Mouse (Mus musculus): Measurements from ENCODE around the gene Ak7. TPM values are rescaled to one million over a fixed set of nuclear protein-coding genes. Genes with fewer than 3 reads are reported as not detected.

The Ak7 gene
- polyA plus RNA-seq, 1 experiment = 0.14 TPM

DNA sequence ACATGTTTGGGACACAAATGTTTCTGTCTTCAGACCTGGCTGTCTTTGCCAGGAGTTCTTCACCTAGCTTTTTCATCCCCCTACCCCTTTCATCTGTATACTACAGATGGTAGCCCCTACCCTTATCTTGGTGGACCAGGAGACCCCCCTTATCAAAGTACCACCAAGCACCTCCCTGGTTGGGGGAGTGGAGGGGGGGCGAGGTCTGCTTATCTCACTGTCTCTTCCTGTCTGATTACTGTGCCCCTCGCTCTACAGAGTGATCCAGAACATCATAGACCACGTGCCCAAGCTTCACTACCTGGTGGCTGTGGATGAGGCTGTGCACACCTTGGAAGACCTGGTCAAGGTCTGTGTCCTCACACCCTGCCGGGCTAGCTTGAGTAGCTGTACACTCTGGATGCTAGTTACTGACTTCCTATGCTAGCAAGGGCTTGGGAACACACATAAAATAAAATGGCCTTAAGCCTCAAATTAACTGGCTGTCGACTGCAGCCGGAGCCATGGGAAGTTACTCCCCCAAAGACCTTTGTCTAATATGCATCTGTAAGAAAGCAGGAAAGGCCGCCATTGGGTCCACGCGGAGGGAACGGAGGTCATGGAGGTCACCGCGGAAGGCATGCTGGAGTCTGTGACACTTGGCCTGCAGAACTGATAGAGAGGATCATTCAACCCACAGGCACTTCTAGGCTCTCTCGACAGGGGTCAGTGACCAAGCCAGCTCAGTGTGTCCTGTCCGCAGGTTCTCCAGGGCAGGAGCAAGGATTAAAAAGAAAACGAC lies 32.7 kb downstream of the Ak7 start:
- H3K27ac ChIP-seq (ENCODE audit: insufficient read depth, low read depth, low read length) = no peak overlapping the region
- TF ChIP-seq POLR2A (IDR thresholded peaks at IDR 0.05; ENCODE audit: low read depth, low read length) (no peak), CTCF (IDR thresholded peaks at IDR 0.05; ENCODE audit: extremely low read depth, insufficient read length, insufficient replicate concordance, low read depth, low read length) (no peak)
- H3K27me3 ChIP-seq (ENCODE audit: control insufficient read depth, insufficient read depth, low read length) = no peaks in the 10 kb centered on the region
- WGBS = 88% methylated on average over 15 of the region's 15 CpGs
- no peaks in the 10 kb centered on the region for H3K4me1 ChIP-seq (ENCODE audit: control insufficient read depth, insufficient read depth, insufficient read length, low read length)
- no peaks in the 10 kb centered on the region for H3K36me3 ChIP-seq (ENCODE audit: control insufficient read depth, insufficient read depth, low read length)
- no peak overlapping the region for H3K4me3 ChIP-seq (ENCODE audit: low read depth, low read length)

GRCm38 (mm10) chr12:105739656-105740055 lies 33.9 kb downstream of the Ak7 start:
- Histone ChIP-seq H3K27ac (ENCODE audit: insufficient read depth, low read depth, low read length) (no peak overlapping the region), H3K27me3 (ENCODE audit: control insufficient read depth, insufficient read depth, low read length) (no peaks in the 10 kb centered on the region), H3K36me3 (ENCODE audit: control insufficient read depth, insufficient read depth, low read length) (no peaks in the 10 kb centered on the region), H3K4me3 (ENCODE audit: low read depth, low read length) (no peak overlapping the region), H3K4me1 (ENCODE audit: control insufficient read depth, insufficient read depth, insufficient read length, low read length) (no peaks in the 10 kb centered on the region)
- WGBS = 69% methylated on average over 8 of the region's 8 CpGs
- no peak for TF ChIP-seq CTCF (IDR thresholded peaks at IDR 0.05; ENCODE audit: extremely low read depth, insufficient read length, insufficient replicate concordance, low read depth, low read length)

DNA sequence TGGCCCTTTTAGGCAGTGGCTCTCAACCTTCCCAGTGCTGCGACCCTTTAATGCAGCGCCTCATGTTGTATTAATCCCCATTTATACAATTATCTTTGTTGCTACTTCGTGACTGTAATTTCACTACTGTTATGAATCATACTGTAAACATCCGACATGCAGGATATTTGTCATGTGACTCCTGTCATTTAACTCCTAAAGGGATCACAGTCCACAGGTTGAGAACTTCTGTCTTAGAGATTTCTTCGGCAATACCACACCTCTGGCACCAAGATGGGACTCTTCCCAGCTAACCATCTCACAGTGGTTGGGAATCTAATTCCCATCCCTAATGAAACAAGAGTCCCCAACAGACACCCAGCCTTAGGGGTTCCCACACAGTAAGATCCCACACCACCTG lies 42.3 kb downstream of the Ak7 start:
- 16% methylated on average over 5 of the region's 5 CpGs for WGBS
- H3K36me3 ChIP-seq (ENCODE audit: control insufficient read depth, insufficient read depth, low read length) = no peaks in the 10 kb centered on the region
- H3K27me3 ChIP-seq (ENCODE audit: control insufficient read depth, insufficient read depth, low read length) = no peaks in the 10 kb centered on the region
- no peak for TF ChIP-seq CTCF (IDR thresholded peaks at IDR 0.05; ENCODE audit: extremely low read depth, insufficient read length, insufficient replicate concordance, low read depth, low read length)
- no peak for TF ChIP-seq POLR2A (IDR thresholded peaks at IDR 0.05; ENCODE audit: low read depth, low read length)
- peaks cover 9% of the 10 kb centered on the region; the same call in 1 of the 2 replicates for H3K4me1 ChIP-seq (ENCODE audit: control insufficient read depth, insufficient read depth, insufficient read length, low read length)
- H3K4me3 ChIP-seq (ENCODE audit: low read depth, low read length) = peak overlapping the region; percentile 26; the same call in 1 of the 2 replicates
- H3K27ac ChIP-seq (ENCODE audit: insufficient read depth, low read depth, low read length) = peak overlapping the region; percentile 3

DNA sequence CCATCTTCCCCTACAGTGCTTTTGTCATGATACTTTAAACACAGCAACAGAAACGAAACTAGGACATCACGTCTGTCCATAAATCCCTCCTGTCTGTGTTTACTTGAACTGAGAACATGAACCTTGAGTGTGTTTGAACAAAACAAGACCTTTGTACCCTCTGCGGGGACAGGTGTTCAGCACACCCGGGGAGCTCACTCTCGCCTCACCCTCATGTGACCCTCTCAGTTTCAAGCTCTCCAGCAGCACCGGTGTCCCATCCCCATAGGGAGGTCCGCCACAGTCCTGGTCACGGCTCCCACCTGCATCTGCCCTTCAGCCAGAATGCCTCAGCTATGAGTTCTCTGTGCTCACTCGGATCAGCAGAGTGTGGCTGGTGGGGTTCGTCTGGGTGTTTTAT lies 48.0 kb downstream of the Ak7 start:
- Histone ChIP-seq H3K4me3 (ENCODE audit: low read depth, low read length) (peak overlapping the region; percentile 16; the same call in 1 of the 2 replicates), H3K27ac (ENCODE audit: insufficient read depth, low read depth, low read length) (peak overlapping the region; percentile 46), H3K4me1 (ENCODE audit: control insufficient read depth, insufficient read depth, insufficient read length, low read length) (peaks cover 22% of the 10 kb centered on the region), H3K36me3 (ENCODE audit: control insufficient read depth, insufficient read depth, low read length) (no peaks in the 10 kb centered on the region), H3K27me3 (ENCODE audit: control insufficient read depth, insufficient read depth, low read length) (no peaks in the 10 kb centered on the region)
- WGBS = 28% methylated on average over 10 of the region's 10 CpGs
- TF ChIP-seq POLR2A (IDR thresholded peaks at IDR 0.05; ENCODE audit: low read depth, low read length) (no peak), CTCF (IDR thresholded peaks at IDR 0.05; ENCODE audit: extremely low read depth, insufficient read length, insufficient replicate concordance, low read depth, low read length) (no peak)

- H3K27me3 ChIP-seq (ENCODE audit: control insufficient read depth, insufficient read depth, low read length) = no peaks in the 10 kb centered on the region
- H3K27ac ChIP-seq (ENCODE audit: insufficient read depth, low read depth, low read length) = peak overlapping the region; percentile 68
- 19% methylated on average over 15 of the region's 15 CpGs for whole genome bisulfite sequencing
Measured at GRCm38 (mm10) chr12:105757816-105758497, 52.2 kb downstream of the Ak7 start.

DNA sequence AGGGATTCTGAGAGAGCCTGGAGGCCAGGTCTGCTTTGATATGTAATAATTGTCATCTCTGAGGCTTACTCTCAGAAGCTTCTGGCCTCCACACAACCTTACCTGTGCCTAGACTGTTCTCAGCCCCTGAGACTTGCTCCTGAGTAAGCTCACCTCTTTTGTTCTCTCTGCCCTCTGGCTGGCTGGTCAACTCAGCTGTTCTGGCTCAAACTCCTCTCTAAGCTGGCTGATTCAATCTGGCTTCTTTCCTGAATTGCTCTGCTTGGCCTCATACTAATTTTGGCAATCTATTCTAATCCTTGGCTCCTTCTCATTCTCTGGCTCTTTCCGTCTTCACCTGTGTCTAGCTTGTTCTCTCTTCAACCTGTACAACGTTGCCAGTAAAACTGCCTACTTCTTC lies 53.1 kb downstream of the Ak7 start:
- no peak overlapping the region for H3K4me3 ChIP-seq (ENCODE audit: low read depth, low read length)
- H3K27ac ChIP-seq (ENCODE audit: insufficient read depth, low read depth, low read length) = peak overlapping the region; percentile 68; the same call in 1 of the 2 replicates
- no peaks in the 10 kb centered on the region for H3K36me3 ChIP-seq (ENCODE audit: control insufficient read depth, insufficient read depth, low read length)
- no peak for TF ChIP-seq CTCF (IDR thresholded peaks at IDR 0.05; ENCODE audit: extremely low read depth, insufficient read length, insufficient replicate concordance, low read depth, low read length)
- TF ChIP-seq POLR2A (IDR thresholded peaks at IDR 0.05; ENCODE audit: low read depth, low read length) = no peak
- peaks cover 21% of the 10 kb centered on the region for H3K4me1 ChIP-seq (ENCODE audit: control insufficient read depth, insufficient read depth, insufficient read length, low read length)
- 39% methylated on average over 2 of the region's 2 CpGs for WGBS
- H3K27me3 ChIP-seq (ENCODE audit: control insufficient read depth, insufficient read depth, low read length) = no peaks in the 10 kb centered on the region

More at GRCm38 (mm10) chr12:105757816-105758497, 52.2 kb downstream of the Ak7 start:
- TF ChIP-seq CTCF (IDR thresholded peaks at IDR 0.05; ENCODE audit: extremely low read depth, insufficient read length, insufficient replicate concordance, low read depth, low read length) (no peak), POLR2A (IDR thresholded peaks at IDR 0.05; ENCODE audit: low read depth, low read length) (0 out of 2 replicates have a peak, but pooled peaks have one; percentile 27)
- Histone ChIP-seq H3K36me3 (ENCODE audit: control insufficient read depth, insufficient read depth, low read length) (no peaks in the 10 kb centered on the region), H3K4me1 (ENCODE audit: control insufficient read depth, insufficient read depth, insufficient read length, low read length) (peaks cover 28% of the 10 kb centered on the region), H3K4me3 (ENCODE audit: low read depth, low read length) (no peak overlapping the region)

All from small intestine, adult 2 months (tissue).